Mouse (Mus musculus) small intestine, adult 2 months (tissue): ENCODE results near the gene Fryl. TPM values are rescaled to one million over a fixed set of nuclear protein-coding genes. Genes with fewer than 3 reads are reported as not detected.

Experiments
- H3K27ac ChIP-seq: fragments of 200-500 bp; 2 replicates; pipeline ENCODE4 v1.5.1; 2012; ENCODE audit warnings: low read depth, low read length, control low read depth, inconsistent platforms; ENCODE audit not compliant: insufficient read depth
- H3K27me3 ChIP-seq: fragments of 200-500 bp; 2 replicates; pipeline ENCODE4 v1.6.1; 2012; ENCODE audit warnings: mild to moderate bottlenecking, moderate library complexity, low read length, inconsistent platforms; ENCODE audit not compliant: control insufficient read depth, insufficient read depth
- H3K36me3 ChIP-seq: fragments of 200-500 bp; 2 replicates; pipeline ENCODE4 v1.6.1; 2012; ENCODE audit warnings: mild to moderate bottlenecking, low read length, control low read depth, inconsistent platforms; ENCODE audit not compliant: control insufficient read depth, insufficient read depth
- H3K4me1 ChIP-seq: fragments of 200-500 bp; 2 replicates; pipeline ENCODE4 v1.6.1; 2012; ENCODE audit warnings: low read length, inconsistent platforms, mixed read lengths; ENCODE audit not compliant: control insufficient read depth, insufficient read depth, insufficient read length
- H3K4me3 ChIP-seq: fragments of 200-500 bp; 2 replicates; pipeline ENCODE4 v1.5.1; 2012; ENCODE audit warnings: low read depth, mild to moderate bottlenecking, control low read depth, inconsistent platforms, low read length, moderate library complexity
- CTCF ChIP-seq: fragments of 200-500 bp; IDR thresholded peaks from 2 replicates; pipeline ENCODE4 v1.5.1; 2012; ENCODE audit warnings: low read depth, mild to moderate bottlenecking, control low read depth, inconsistent platforms, low read length, moderate library complexity, mixed read lengths; ENCODE audit not compliant: insufficient replicate concordance, insufficient read length; ENCODE audit errors: extremely low read depth
- POLR2A ChIP-seq: fragments of 200-500 bp; IDR thresholded peaks from 2 replicates; pipeline ENCODE4 v1.6.1; 2012; ENCODE audit warnings: low read depth, mild to moderate bottlenecking, control low read depth, inconsistent platforms, low read length, moderate library complexity
- WGBS: fragments of 180-500 bp; shearing (Covaris S2); methylation state at CpG from one replicate; pipeline ENCODE4 v1.1.7; 2018; 5-methylcytosine and 5-hydroxymethylcytosine counted together
- polyA plus RNA-seq: library from polyadenylated mRNA; depleted of rRNA; stranded (reverse); fragments of >200 nt; gene quantifications from 2 replicates; pipeline ENCODE4 v1.2.3, GENCODE M21; 2012; rRNA removed

Gene Fryl
- polyA plus RNA-seq, 1 experiment, result 104 TPM

GRCm38 (mm10) chr5:72984091-72984490 lies 272.3 kb downstream of the Fryl start:
- no peaks in the 10 kb centered on the region for H3K4me1 ChIP-seq
- no peak for TF ChIP-seq POLR2A
- no peak for TF ChIP-seq CTCF
- H3K36me3 ChIP-seq, result peaks cover 14% of the 10 kb centered on the region
- H3K27ac ChIP-seq, result no peak overlapping the region
- H3K4me3 ChIP-seq, result no peak overlapping the region
- WGBS, result 2% methylated on average over 2 of the region's 2 CpGs
- H3K27me3 ChIP-seq, result no peaks in the 10 kb centered on the region

GRCm38 (mm10) chr5:72976539-72976938 lies 279.9 kb downstream of the Fryl start:
- 85% methylated on average over 4 of the region's 4 CpGs for WGBS
- H3K27ac ChIP-seq, result no peak overlapping the region
- peaks cover 50% of the 10 kb centered on the region for H3K36me3 ChIP-seq
- no peaks in the 10 kb centered on the region for H3K4me1 ChIP-seq
- TF ChIP-seq POLR2A, result no peak
- TF ChIP-seq CTCF, result no peak
- H3K4me3 ChIP-seq, result no peak overlapping the region
- H3K27me3 ChIP-seq, result no peaks in the 10 kb centered on the region

DNA sequence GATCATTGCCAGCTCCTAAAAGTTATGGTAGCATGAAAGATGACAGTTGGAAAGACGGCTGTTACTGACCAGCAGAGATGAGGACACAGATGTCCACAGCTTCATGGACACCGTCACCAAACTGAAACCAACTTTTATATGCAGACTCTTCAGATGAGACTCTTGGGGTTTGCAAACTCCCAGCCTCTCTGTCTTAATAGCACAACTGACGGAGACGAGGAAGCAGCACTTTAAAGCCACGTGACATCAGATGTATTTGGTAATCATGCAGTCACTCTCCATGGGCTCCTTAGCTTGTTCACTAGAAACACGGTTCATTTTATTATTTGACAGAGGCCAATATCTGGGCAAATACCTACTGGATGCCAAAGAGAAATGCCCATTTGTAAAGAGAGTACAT lies 280.4 kb downstream of the Fryl start:
- H3K4me1 ChIP-seq, result no peaks in the 10 kb centered on the region
- 87% methylated on average over 6 of the region's 6 CpGs for WGBS
- H3K27me3 ChIP-seq, result no peaks in the 10 kb centered on the region
- H3K36me3 ChIP-seq, result peaks cover 51% of the 10 kb centered on the region
- H3K4me3 ChIP-seq, result no peak overlapping the region
- TF ChIP-seq CTCF (no peak), POLR2A (no peak)
- no peak overlapping the region for H3K27ac ChIP-seq

- Histone ChIP-seq H3K4me1 (no peaks in the 10 kb centered on the region), H3K4me3 (no peak within 1 kb of the TSS), H3K27me3 (no peaks in the 10 kb centered on the region), H3K27ac (no peak within 1 kb of the TSS), H3K36me3 (peaks cover 43% of the 10 kb centered on the region)
- WGBS, result 99% methylated on average over 7 of the region's 7 CpGs
- TF ChIP-seq CTCF (no peak), POLR2A (no peak)
Observed at GRCm38 (mm10) chr5:72974602-72975001, 281.8 kb downstream of the Fryl start, which contains the start of gene Gm10135. Gene Gm10135, minus strand, starts transcription at chr5:72974702.

GRCm38 (mm10) chr5:72972934-72973333 lies 283.5 kb downstream of the Fryl start:
- WGBS, result 77% methylated on average over 5 of the region's 5 CpGs
- H3K4me1 ChIP-seq, result no peaks in the 10 kb centered on the region
- no peak overlapping the region for H3K4me3 ChIP-seq
- H3K36me3 ChIP-seq, result peaks cover 48% of the 10 kb centered on the region
- no peak overlapping the region for H3K27ac ChIP-seq
- H3K27me3 ChIP-seq, result no peaks in the 10 kb centered on the region
- TF ChIP-seq CTCF (no peak), POLR2A (no peak)

DNA sequence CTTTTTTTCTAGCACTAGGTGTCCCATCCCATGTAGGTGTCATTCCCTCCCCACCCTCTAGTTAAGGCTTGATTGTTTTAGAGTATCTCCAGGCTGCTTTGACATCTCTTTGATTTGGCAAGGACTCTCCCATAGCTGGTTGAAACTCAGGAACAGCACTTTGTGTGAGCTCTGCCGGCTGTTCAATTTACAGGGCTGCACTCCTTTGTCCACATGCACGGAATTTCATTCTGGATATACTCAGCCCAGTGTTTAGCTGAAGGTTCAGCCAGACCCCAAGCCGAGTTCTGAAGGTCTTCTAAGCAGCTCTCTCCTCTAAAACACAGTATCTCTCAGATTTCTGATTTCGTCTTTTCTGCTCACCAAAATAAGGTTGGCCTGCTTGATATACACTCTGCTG lies 284.0 kb downstream of the Fryl start:
- WGBS, result 86% methylated on average over 4 of the region's 4 CpGs
- H3K36me3 ChIP-seq, result peaks cover 48% of the 10 kb centered on the region
- no peak overlapping the region for H3K4me3 ChIP-seq
- no peak overlapping the region for H3K27ac ChIP-seq
- no peaks in the 10 kb centered on the region for H3K4me1 ChIP-seq
- no peaks in the 10 kb centered on the region for H3K27me3 ChIP-seq
- TF ChIP-seq CTCF (no peak), POLR2A (no peak)

Other genes with a start within 250 kb of the Fryl start
- 0.89 and 1.6 TPM in 2 replicates for gene Slc10a4, start 249.7 kb downstream of the Fryl start, polyA plus RNA-seq
- gene Ociad1, start 36.2 kb upstream of the Fryl start, polyA plus RNA-seq, result 14.8 and 16.0 TPM in 2 replicates
- gene Ociad2, start 84.4 kb upstream of the Fryl start, polyA plus RNA-seq, result 10.6 and 12.7 TPM in 2 replicates
- gene Cwh43, start 149.5 kb upstream of the Fryl start, polyA plus RNA-seq, result 0.32 and 6.7 TPM in 2 replicates
- 1.6 and 2.8 TPM in 2 replicates for gene Dcun1d4, start 224.4 kb upstream of the Fryl start, polyA plus RNA-seq